In the genomic region with DNA sequence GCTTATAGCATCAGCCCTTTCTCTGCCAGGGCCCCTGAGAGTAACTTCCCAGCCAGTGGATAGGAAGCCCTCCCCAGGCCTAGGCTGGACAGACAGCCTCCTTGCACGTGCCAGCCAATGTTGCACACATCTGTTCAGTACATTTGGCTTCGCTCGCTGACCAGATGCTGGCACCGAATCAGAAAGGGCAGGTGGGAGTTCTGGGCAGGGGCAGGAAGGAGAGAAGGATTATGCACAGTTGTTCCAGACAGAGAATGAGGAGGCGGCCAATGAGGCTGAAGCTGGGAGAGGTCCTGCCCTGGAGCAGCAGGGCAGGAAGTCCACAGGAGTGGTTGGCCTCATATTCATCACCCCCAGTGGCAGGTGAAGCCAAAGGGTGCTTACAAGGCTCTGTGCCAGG, we compare ENCODE assay signal across 12 mouse cellular contexts.
DNase-seq lines count a peak whose midpoint lies in the region; ATAC-seq lines count a peak whose summit lies in the region.
"Had no signal": no experiment of that assay in that cellular context is flagged by ENCODE, and none has a peak within 500 bp of the region (broad histone marks: within the 10 kb centered on the region; RNA-seq: fewer than 3 reads in every experiment).

No protein-coding gene starts in this region.

- peak; percentile 35; the same call in 1 of the 2 replicates for ATAC-seq in kidney, embryonic 14.5 days (ENCODE audit: low FRiP score, low TSS enrichment)
- no peak for ATAC-seq in kidney, embryonic 16.5 days (ENCODE audit: low FRiP score, low TSS enrichment)
- no peak for ATAC-seq in intestine, embryonic 15.5 days

- H3K27ac ChIP-seq in kidney, embryonic 14.5 days (ENCODE audit: low read depth, low read length), result no peak overlapping the region
- H3K27ac ChIP-seq in kidney, embryonic 16.5 days (ENCODE audit: low read length), result no peak overlapping the region
- no peak overlapping the region for H3K27ac ChIP-seq in intestine, embryonic 15.5 days
- H3K27ac ChIP-seq: heart, embryonic 10.5 days had no signal

- no peaks in the 10 kb centered on the region for H3K9me3 ChIP-seq in kidney, embryonic 14.5 days (ENCODE audit: control insufficient read depth, low read length)
- no peaks in the 10 kb centered on the region for H3K9me3 ChIP-seq in kidney, embryonic 16.5 days (ENCODE audit: low read length)
- no peaks in the 10 kb centered on the region for H3K9me3 ChIP-seq in intestine, embryonic 15.5 days
- H3K9me3 ChIP-seq: heart, embryonic 10.5 days had no signal

- no peak overlapping the region for H3K9ac ChIP-seq in kidney, embryonic 14.5 days (ENCODE audit: low read depth, low read length)
- no peak overlapping the region for H3K9ac ChIP-seq in kidney, embryonic 16.5 days (replicated peaks; ENCODE audit: low read length)
- H3K9ac ChIP-seq in intestine, embryonic 15.5 days, result no peak overlapping the region

- H3K4me2 ChIP-seq in kidney, embryonic 14.5 days (replicated peaks; ENCODE audit: low read depth, low read length), result no peak overlapping the region
- H3K4me2 ChIP-seq in kidney, embryonic 16.5 days (replicated peaks; ENCODE audit: low read depth, low read length), result no peak overlapping the region
- H3K4me2 ChIP-seq in intestine, embryonic 15.5 days (replicated peaks), result no peak overlapping the region

- no peaks in the 10 kb centered on the region; the same call in 1 of the 2 replicates for H3K4me1 ChIP-seq in kidney, embryonic 14.5 days (ENCODE audit: control insufficient read depth, insufficient read depth, low read length)
- 0 out of 2 replicates have a peak, but pooled peaks cover 4% of the 10 kb centered on the region for H3K4me1 ChIP-seq in kidney, embryonic 16.5 days (ENCODE audit: insufficient read depth, low read length)
- no peaks in the 10 kb centered on the region for H3K4me1 ChIP-seq in intestine, embryonic 15.5 days (replicated peaks)
- H3K4me1 ChIP-seq: heart, embryonic 10.5 days had no signal

- peak; percentile 49 to 62 for DNase-seq in cerebellum, postnatal 14 days
- no peak for DNase-seq in cerebellum, adult 18-20 months
- peak; percentile 30 for DNase-seq in thymus, postnatal 4 days
- no peak for DNase-seq in thymus, postnatal 0 days (ENCODE audit: low spot score)
- DNase-seq in spleen, postnatal 10 days (ENCODE audit: low spot score in 2 of 2), result no peak
- DNase-seq: heart, postnatal 4 days; kidney, postnatal 14 days; lung, adult 18-20 months had no signal

- H3K4me3 ChIP-seq in kidney, embryonic 14.5 days (ENCODE audit: low read length), result no peak overlapping the region
- H3K4me3 ChIP-seq in kidney, embryonic 16.5 days (ENCODE audit: low read length), result no peak overlapping the region
- no peak overlapping the region for H3K4me3 ChIP-seq in intestine, embryonic 15.5 days (replicated peaks)
- H3K4me3 ChIP-seq: heart, embryonic 10.5 days had no signal

- no peaks in the 10 kb centered on the region for H3K36me3 ChIP-seq in kidney, embryonic 14.5 days (ENCODE audit: control insufficient read depth, insufficient read depth, low read length)
- no peaks in the 10 kb centered on the region for H3K36me3 ChIP-seq in kidney, embryonic 16.5 days (ENCODE audit: insufficient read depth, low read length)
- no peaks in the 10 kb centered on the region for H3K36me3 ChIP-seq in intestine, embryonic 15.5 days
- H3K36me3 ChIP-seq: heart, embryonic 10.5 days had no signal

- H3K27me3 ChIP-seq in kidney, embryonic 14.5 days (ENCODE audit: control insufficient read depth, insufficient read depth, low read length), result no peaks in the 10 kb centered on the region
- H3K27me3 ChIP-seq in kidney, embryonic 16.5 days (ENCODE audit: insufficient read depth, low read length), result no peaks in the 10 kb centered on the region; the same call in 1 of the 2 replicates
- H3K27me3 ChIP-seq in intestine, embryonic 15.5 days (replicated peaks), result no peaks in the 10 kb centered on the region

- WGBS in kidney, embryonic 14.5 days, result 58% methylated on average over 5 of the region's 5 CpGs
- WGBS in kidney, embryonic 16.5 days, result 42% methylated on average over 5 of the region's 5 CpGs
- WGBS in intestine, embryonic 15.5 days, result 75% methylated on average over 5 of the region's 5 CpGs

Comparison
In these comparisons a context has a peak if more than half of its experiments do, and no peak if none do; other contexts are left out.
1. DNase-seq: peak in cerebellum, postnatal 14 days (2 of 2) and thymus, postnatal 4 days (single experiment); none in cerebellum, adult 18-20 months (0 of 2), thymus, postnatal 0 days (single experiment) and spleen, postnatal 10 days (0 of 2).